Mouse (Mus musculus) B cell, adult 62 days (primary cell): ENCODE data around the gene Cplx3. TPM values are rescaled to one million over a fixed set of nuclear protein-coding genes. Genes with fewer than 3 reads are reported as not detected.

Source experiments
- total RNA-seq: library from RNA; stranded (reverse); gene quantifications from 4 replicates; pipeline ENCODE4 v1.2.4, GENCODE M21; 2023

The Cplx3 gene
- total RNA-seq, result 0.21 to 0.27 TPM in 2 of 4 replicates, not detected in the others

GRCm38 (mm10) chr9:57606139-57606851 is at the start of gene Cplx3:
TSS of gene Cplx3 (minus strand) at chr9:57606281.

GRCm38 (mm10) chr9:57653283-57653682 is 47.2 kb upstream of the Cplx3 start, which contains the start of gene Csk:
TSS of gene Csk (minus strand) at chr9:57653631.

GRCm38 (mm10) chr9:57620674-57621073 is 14.6 kb upstream of the Cplx3 start, which contains the start of gene Lman1l:
TSS of gene Lman1l (minus strand) at chr9:57620774.

GRCm38 (mm10) chr9:57589224-57590126 is 16.6 kb downstream of the Cplx3 start, which contains the start of gene Ulk3:
TSS of gene Ulk3 (plus strand) at chr9:57589452.

GRCm38 (mm10) chr9:57560861-57561710 is 45.0 kb downstream of the Cplx3 start, which contains the start of gene Scamp2:
TSS of gene Scamp2 (plus strand) at chr9:57560943.

GRCm38 (mm10) chr9:57552139-57552887 is 53.8 kb downstream of the Cplx3 start, which contains the start of gene Mpi:
TSS of gene Mpi (minus strand) at chr9:57552763.

Other genes with a start within 250 kb of the Cplx3 start
- 74.8 to 88.2 TPM (median 80.7 TPM) in 4 replicates for gene Ppcdc, start 166.2 kb downstream of the Cplx3 start, total RNA-seq
- gene Scamp5, start 138.2 kb downstream of the Cplx3 start, total RNA-seq, result 0.30 to 0.57 TPM (median 0.53 TPM) in 3 of 4 replicates, not detected in the other
- gene Rpp25, start 102.3 kb downstream of the Cplx3 start, total RNA-seq, result 0.43 to 0.95 TPM in 2 of 4 replicates, not detected in the others
- 84.0 to 104 TPM (median 98.3 TPM) in 4 replicates for gene Cox5a, start 85.0 kb downstream of the Cplx3 start, total RNA-seq
- 11.6 to 15.8 TPM (median 11.9 TPM) in 4 replicates for gene Fam219b, start 68.8 kb downstream of the Cplx3 start, total RNA-seq
- 9.3 to 11.6 TPM (median 11.3 TPM) in 4 replicates for gene Mpi, start 53.5 kb downstream of the Cplx3 start, total RNA-seq
- gene Scamp2, start 45.3 kb downstream of the Cplx3 start, total RNA-seq, result 114 to 133 TPM (median 125 TPM) in 4 replicates
- gene Ulk3, start 16.8 kb downstream of the Cplx3 start, total RNA-seq, result 88.8 to 105 TPM (median 91.0 TPM) in 4 replicates
- gene Lman1l, start 14.5 kb upstream of the Cplx3 start, total RNA-seq, result 0.50 to 0.69 TPM (median 0.58 TPM) in 4 replicates
- 505 to 571 TPM (median 559 TPM) in 4 replicates for gene Csk, start 47.4 kb upstream of the Cplx3 start, total RNA-seq
- not detected in 4 replicates for gene Cyp1a2, start 77.4 kb upstream of the Cplx3 start, total RNA-seq
- gene Cyp1a1, start 81.6 kb upstream of the Cplx3 start, total RNA-seq, result not detected in 4 replicates
- 20.1 to 22.5 TPM (median 20.7 TPM) in 4 replicates for gene Edc3, start 102.3 kb upstream of the Cplx3 start, total RNA-seq
- gene Clk3, start 159.6 kb upstream of the Cplx3 start, total RNA-seq, result 200 to 224 TPM (median 217 TPM) in 4 replicates
- gene Arid3b, start 230.5 kb upstream of the Cplx3 start, total RNA-seq, result 104 to 119 TPM (median 105 TPM) in 4 replicates